Mouse (Mus musculus): ENCODE measurements at regions not wholly inside any gene's neighbourhood (a gene's known extent, or its start where the extent isn't known, plus 50 kb on each side); places are given as distances from the start of the nearest gene placed in this dataset.

DNA sequence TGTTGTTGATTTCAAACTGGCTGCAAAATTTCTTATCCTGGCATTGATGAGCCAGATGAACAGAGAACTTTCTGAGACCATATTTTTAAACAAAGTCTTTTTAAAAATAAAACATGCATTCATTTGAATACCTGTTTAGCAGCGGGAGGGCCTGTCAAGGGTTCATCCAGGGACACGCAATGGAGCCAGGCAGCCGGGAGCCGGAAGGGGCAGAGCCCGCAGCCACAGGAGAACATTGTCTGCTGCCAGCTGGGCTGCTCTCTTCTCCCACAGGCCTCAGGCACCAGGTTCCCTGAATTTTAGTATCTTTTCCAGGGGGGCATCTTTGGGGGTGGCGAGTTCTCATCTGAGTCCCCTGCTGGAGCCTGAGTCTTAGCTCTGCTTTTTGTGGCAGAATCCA, 205.8 kb upstream of the Tprg start:
- in situ Hi-C loops (cut with MboI; ENCODE audit: unreplicated experiment in 2 of 2): loop anchor here (25.0 kb wide), 2 partner anchors 881 to 1106 kb away; no protein-coding TSS in a partner anchor

DNA sequence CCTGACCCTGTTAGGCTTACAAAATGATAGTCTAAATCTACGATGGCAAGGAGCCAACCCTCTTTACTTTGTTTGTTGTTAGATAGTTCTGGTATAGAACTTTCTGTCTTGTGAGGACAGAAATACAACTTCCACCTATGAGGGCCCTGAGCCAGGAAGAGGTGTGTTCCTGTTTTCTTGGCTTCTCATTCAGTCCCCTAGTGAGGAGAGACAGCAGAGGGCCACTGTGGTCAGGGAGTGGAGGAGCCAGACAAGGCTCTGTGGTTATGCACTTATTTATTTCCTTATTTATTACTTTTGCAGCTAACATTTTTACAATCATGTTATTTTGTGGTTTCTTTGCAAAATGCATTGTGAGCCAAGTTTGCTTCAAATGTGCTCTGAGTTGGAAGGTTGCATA, 202.9 kb upstream of the Tprg start:
- in situ Hi-C loops (cut with MboI; ENCODE audit: unreplicated experiment in 2 of 2): loop anchor here (25.0 kb wide), 2 partner anchors 879 to 1104 kb away; no protein-coding TSS in a partner anchor

DNA sequence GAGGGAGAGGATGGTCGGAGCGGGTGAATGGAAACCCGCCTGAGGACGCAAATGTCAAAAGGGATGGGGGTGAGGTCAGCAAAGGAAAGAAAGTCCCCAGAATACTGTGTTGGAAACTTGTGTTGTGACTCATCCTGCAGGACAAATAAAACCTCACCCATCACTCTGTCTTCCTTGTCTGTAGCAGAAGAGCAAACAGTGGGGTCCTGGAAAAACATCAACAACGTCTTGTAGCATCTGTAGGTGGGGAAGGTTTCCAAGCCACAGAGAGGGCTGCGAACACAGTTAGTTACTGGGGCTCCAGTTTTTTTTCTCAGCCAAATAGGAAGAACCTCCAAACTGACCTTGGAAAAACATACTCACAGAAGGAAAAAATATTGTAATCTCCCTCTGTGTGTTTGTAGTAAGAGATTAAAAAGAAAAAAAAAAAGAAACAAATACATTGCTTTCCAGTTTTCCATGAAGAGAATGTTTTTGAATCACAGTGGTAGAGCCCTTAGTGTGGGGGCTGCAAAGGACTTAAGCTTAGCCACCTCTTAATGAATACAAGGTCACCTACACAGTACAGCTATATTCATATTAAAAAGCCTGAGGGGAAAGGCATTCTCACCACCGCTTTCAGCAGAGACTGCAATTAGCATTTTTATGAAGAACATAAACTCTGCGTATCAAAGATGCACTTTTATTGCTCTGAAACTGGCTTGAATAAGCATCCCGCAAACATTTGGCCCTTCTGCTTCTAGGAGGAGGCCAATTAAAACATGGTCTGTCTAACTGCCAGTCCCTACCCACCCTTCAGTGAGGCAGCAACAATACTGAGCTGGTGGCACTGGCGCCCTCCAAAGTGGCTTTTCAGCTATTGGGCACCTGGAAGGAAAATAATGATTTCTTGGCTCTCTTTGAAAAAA, 198.6 kb upstream of the Tprg start:
- in situ Hi-C loops (cut with MboI; ENCODE audit: unreplicated experiment in 2 of 2): loop anchor here (25.0 kb wide), 2 partner anchors 874 to 1099 kb away; no protein-coding TSS in a partner anchor

DNA sequence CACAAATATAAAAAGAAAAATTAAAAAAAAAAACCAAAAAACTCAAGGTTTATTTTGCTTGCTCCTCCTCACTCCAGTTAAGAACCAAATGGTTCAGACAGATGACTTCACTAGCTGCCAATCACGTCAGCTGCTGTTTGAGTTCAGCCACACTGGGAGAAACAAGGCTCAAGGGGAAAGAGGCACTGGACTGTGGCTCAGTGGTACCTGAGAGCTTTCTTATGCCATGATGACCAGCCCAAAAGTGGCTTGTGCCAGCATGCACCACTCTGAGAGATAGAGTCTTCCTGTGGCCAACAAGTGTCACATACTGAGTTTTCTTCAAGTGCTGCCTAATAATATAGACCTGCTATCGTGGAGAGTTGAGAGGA, 198.0 kb upstream of the Tprg start:
- in situ Hi-C loops (cut with MboI; ENCODE audit: unreplicated experiment in 2 of 2): loop anchor here (25.0 kb wide), 2 partner anchors 874 to 1099 kb away; no protein-coding TSS in a partner anchor

DNA sequence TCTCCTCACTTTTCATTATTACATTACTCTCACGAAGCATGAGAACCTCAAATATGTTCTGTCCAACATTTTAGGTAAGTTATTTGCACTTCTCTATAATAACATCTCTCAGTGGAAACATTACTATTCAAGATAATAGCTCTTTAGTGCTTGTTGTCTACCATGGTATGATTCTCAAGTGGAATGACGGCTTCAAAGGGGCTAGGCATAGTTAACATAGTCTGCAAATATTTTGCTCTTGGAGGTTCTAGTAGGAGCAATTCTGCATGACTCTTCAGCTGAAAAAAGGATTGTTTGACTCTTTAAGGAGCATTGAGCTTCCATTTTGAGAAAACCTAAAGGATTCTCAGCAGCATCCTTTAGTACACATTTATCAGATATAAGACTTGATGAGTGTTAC, 182.5 kb upstream of the Tprg start:
- in situ Hi-C loops (cut with MboI; ENCODE audit: unreplicated experiment in 2 of 2): no loop called here

DNA sequence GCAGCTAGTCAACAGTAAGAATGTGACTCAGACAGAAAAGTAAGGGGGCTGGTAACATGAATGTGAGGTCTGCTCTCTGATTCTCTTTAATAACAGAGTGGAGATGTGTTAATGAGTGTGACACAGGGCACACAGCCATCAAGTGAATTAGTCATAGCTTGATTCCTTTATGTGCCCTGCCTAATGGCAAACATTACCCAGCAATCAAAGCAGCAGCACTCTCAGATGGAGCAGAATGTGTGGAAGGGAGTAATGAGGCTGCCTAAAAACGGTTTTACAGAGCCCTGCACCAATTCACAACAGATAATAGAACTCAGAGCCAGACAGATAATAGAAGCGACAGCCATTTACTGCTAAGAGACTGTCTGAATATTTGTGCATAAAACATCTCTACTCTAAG, 182.0 kb upstream of the Tprg start:
- in situ Hi-C loops (cut with MboI; ENCODE audit: unreplicated experiment in 2 of 2): no loop called here

DNA sequence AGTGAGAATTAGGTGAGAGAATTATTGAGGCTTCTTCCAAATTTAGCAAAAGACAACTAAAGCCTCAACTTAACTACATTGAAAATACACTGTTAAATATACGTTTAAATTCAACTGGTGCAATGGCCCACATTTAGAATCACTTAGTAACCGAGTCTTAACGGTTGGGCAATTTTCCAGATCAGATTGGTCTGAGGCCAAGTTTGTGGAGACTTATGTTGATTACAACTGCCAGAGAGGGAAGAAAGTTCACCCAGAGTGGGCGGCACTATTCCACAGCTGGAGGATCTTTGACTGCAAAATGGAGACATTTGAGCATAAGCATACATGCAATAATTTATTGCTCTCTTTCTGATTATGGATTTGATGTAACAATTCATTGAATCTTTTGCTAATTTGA, 146.5 kb upstream of the Tprg start:
- in situ Hi-C loops (cut with MboI; ENCODE audit: unreplicated experiment in 2 of 2): no loop called here

DNA sequence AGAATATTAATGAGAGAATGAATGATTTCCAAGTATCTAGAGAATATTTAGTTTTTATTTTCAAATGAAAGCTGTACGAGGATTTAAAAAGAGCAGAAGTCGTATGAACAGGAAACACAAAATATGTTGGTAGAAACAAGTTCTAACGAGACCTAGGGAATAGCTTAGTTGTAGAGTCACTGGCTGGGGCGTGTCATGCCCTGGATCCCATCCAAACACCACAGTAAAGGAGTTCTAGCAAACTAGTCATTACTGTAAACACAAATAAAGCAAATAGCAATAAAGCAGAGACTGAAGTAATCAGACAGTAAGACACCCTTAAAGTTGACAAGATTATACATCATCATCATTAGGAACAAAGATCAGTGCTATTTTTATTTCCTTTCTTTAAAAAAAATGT, 139.1 kb upstream of the Tprg start:
- in situ Hi-C loops (cut with MboI; ENCODE audit: unreplicated experiment in 2 of 2): no loop called here

DNA sequence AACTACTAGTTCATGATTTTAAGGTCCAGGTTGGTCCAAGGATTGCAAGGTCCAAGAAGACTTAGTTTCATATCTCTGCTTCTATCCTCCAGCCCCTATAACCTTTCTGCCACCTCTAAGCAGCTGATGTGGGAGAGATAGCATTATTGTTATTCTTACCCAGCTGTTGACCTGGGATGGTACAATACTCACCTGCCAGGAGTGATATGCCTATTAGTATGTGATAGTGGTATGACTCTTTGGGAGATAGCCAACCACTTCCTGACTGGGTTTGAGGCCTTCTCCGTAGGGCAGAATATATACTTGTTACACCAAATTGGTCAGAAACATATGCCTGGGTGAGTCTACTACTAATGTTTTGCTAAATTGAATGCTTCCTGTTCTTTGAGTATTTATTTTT, 137.4 kb upstream of the Tprg start:
- in situ Hi-C loops (cut with MboI; ENCODE audit: unreplicated experiment in 2 of 2): no loop called here

DNA sequence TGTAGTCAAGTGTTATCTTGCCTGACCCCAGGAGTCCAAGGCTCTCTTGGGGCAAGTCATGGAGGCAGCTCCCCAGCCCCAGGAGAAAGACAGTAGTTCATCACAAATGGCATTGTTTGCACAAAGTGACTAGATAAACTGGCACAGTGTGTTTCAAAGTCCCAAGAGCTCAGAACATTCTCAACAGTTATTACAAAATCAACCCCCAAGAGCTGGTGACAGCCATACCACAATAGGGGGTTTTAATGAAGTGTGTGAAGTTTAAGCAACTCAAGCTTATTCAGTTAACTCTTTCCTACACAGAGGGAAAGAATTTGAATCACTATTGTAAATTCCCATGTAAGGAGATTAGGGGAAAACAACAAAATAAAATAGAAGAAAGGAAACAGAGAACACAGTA, 109.7 kb upstream of the Tprg start:
- in situ Hi-C loops (cut with MboI; ENCODE audit: unreplicated experiment in 2 of 2): loop anchor here (5.0 to 10.0 kb wide), 6 partner anchors 75 to 1195 kb away; partner anchors contain the start of genes Bcl6 (in 1 of the 2) and Gm37419 (in 1 of the 2)

DNA sequence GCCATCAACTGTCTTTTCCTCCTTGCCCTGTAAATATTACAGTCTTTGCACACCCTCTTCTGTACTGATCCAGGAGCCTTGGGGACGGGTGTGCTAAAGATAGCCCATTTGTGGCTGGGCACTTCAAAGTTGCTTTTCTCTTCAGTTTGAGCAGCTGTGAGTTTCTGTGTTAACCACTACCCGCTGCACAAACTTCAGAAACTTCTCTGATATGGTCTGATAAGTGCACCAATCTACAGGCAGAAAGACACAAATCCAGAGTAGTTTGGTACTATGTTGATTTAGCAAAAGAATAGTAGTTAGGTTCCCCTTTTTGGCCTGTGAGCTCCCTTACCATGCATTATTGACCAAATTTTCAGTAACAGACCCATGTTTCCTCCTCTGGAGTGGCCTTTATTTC, 108.6 kb upstream of the Tprg start:
- in situ Hi-C loops (cut with MboI; ENCODE audit: unreplicated experiment in 2 of 2): loop anchor here (5.0 to 10.0 kb wide), 6 partner anchors 74 to 1196 kb away; partner anchors contain the start of genes Bcl6 (in 1 of the 2) and Gm37419 (in 1 of the 2)

DNA sequence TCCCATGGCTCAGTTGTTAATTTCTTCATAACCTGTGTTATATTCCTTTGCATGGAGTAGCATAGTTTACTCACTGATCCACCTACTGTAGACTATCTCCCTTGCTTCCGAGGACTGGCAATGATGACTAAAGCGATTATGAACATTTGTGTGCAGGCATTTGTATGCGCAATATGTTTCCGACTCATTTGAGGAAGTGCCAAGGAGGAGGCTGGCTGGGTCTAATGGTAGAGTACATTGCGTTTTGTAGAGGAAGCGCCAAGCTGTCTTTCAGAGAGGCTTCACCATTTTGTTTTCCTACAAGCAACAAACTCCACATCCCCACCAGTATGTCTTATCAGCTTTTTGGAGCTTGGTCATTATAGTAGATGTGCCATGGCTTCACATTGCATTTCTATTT, 104.7 kb upstream of the Tprg start:
- in situ Hi-C loops (cut with MboI; ENCODE audit: unreplicated experiment in 2 of 2): loop anchor here in 1 of 2 experiments (5.0 kb wide), 1 partner anchor 40 kb away; no protein-coding TSS in a partner anchor

DNA sequence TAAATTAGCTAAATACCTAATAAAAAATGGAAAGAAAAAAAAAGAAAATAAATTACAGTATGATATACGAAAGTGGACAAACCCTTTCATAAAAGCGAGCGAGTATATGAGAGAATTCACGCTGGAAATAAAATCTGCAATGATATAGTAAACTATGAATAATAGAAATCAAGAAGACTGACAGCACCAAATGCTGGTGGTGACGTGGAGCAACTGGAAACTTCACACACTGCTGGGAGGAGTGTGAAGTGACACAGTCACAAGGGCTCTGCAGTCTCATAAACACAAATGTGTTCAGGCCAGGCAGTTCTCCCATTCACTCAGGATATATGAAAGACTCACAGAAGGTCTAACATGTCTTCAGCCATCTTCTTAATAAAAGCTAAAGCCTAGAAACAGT, 89.5 kb upstream of the Tprg start:
- in situ Hi-C loops (cut with MboI; ENCODE audit: unreplicated experiment in 2 of 2): no loop called here

DNA sequence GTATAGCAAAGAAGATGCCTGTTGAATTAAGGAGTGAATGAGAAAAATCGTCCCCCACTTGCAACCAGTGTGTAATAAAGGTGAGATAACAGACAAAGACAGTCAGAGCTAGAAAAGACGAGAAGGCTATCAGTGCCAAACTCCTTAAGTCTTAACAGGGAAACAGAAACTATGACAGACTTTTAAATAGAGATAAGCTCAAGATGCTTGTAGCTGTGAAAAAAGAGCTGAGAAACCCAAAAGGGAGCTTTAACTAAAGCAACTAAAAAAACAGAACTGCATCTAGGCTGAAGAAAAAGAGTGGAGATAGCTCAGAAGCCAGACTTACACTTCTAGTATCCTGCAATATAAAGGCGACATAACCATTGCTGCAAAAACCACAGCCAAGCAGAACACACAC, 87.8 kb upstream of the Tprg start:
- in situ Hi-C loops (cut with MboI; ENCODE audit: unreplicated experiment in 2 of 2): no loop called here

DNA sequence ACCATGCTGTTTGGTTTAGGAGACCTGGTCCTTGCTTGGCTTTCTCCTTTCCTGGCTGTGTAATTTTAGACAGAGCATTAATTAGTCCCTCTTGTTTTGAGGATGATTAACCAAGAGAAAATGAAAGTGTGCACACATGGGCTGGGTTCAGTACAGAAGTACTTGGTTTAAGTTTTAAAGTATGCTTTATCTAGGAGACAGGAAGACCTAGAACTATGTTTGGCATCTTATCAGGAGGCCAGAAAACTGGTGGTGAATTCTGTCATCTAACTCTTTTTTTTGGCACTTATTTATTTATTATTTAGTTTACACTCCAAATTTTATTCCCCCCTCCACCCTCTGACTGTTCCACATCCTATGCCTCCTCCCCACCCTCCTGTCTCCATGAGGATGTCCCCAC, 86.6 kb upstream of the Tprg start:
- in situ Hi-C loops (cut with MboI; ENCODE audit: unreplicated experiment in 2 of 2): no loop called here

DNA sequence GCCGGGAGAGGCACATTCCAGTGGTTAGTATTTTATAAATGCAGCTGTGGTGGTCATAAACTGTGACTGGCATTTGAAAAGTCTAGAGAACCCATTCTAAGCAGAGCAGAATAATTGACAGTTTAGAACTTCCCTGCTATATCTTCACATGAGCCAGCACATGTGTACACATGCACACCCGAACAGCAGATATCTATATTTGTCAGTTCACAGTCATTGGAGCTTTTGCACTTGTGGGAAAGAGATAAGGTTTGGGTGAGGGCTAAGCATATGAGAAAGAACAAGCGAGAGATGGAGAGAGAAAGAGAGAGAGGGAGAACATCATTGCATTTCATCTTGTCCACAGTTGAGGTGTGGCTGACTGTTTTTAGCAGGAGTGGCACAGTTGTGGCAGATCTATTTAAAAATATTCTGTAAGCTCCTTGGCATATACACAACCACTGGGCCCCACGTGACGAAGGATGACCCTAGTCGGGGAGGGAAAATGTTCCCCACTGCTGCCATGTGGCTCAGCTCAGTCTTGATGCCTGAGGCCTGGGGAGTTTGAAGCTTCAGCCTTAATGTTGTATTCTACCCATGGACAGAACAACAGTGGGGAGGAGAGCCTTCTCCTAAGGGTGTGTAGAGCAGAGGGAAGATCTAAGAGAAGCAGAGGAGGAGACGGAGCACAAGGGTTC, 85.4 kb upstream of the Tprg start:
- in situ Hi-C loops (cut with MboI; ENCODE audit: unreplicated experiment in 2 of 2): no loop called here

DNA sequence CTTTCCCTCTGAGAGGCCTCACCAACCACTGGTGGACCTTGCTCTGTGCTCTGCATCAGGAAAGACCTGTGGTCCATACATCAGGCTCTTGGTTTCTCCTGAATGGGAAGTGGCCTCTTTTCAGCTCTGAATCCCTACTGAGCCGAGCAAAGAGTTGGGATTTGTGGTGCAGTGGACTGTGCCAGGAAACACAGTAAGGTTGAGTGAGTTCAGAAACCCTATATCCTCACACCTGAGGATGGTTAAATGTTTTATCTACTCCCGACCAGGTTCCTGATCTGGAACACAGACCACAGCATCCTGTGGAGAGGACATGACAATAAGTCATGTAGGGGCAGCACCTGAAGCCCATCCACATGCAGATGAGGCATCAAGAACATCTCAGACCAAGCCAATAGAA, 73.4 kb upstream of the Tprg start:
- in situ Hi-C loops (cut with MboI; ENCODE audit: unreplicated experiment in 2 of 2): no loop called here

DNA sequence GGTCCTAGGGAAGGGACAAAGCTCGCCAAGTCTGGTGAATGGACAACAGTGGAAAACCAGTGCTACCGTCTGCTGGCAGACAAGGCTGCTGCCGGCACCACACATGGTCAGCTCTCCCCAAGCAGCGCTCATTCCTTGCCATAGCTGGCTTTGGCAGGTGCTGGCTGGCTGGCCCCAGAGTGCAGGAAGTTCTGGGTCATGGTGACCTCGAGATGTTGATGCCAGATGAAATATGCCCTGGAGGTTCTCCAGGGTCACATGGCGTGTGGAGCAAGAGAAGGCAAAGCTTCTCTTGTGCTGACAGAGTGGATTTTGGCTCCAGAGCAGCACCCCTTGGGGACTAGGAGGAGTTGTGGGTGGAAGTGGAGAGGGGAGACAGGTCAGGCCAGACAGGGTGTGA, 66.1 kb upstream of the Tprg start:
- in situ Hi-C loops (cut with MboI; ENCODE audit: unreplicated experiment in 2 of 2): loop anchor here in 1 of 2 experiments (5.0 kb wide), 1 partner anchor 38 kb away; no protein-coding TSS in a partner anchor

DNA sequence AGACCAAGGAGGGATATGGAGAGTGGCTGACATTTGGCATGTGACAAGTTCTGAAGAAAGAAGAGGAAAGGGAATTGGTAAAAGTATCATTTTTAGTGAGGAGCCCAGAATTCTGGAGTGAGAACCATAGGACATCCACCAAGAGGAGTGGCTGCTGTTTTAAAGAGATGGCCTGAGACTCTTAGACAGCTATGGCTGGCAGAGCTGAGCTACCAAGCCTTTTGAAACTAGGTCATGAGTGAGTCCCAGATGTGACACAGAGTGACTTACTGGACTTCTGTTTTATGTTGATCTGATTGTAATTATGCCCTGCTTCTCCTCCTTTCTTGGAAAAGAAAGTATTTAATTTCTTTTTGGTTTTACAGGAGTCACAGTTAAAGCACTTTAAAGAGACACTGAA, 61.8 kb upstream of the Tprg start:
- in situ Hi-C loops (cut with MboI; ENCODE audit: unreplicated experiment in 2 of 2): loop anchor here in 1 of 2 experiments (5.0 kb wide), 1 partner anchor 42 kb away; no protein-coding TSS in a partner anchor

Measured in v-Abl transformed pro-B cells (cell line).